Mouse (Mus musculus) lung, embryonic 16.5 days (tissue): ENCODE measurements around the gene Barhl2. TPM values are rescaled to one million over a fixed set of nuclear protein-coding genes. Genes with fewer than 3 reads are reported as not detected.

Experiments
- ATAC-seq: fragments of 200-750 bp; cut with Nextera tagmentation; 2 replicates; pipeline ENCODE4 v1.8.0; 2017; ENCODE audit warnings: low read depth, mild to moderate bottlenecking, moderate library complexity
- H3K27ac ChIP-seq: fragments of 300-500 bp; sonication (generic); 2 replicates; pipeline ENCODE4 v1.5.1; 2014; ENCODE audit warnings: mild to moderate bottlenecking, control low read depth, low read length
- H3K27me3 ChIP-seq: fragments of 300-500 bp; sonication (generic); 2 replicates; pipeline ENCODE4 v1.6.1; 2014; ENCODE audit warnings: low read depth, low read length, mixed read lengths; ENCODE audit not compliant: control insufficient read depth, insufficient read depth
- H3K36me3 ChIP-seq: fragments of 300-500 bp; sonication (generic); 2 replicates; pipeline ENCODE4 v1.6.1; 2014; ENCODE audit warnings: low read length; ENCODE audit not compliant: control insufficient read depth, insufficient read depth
- H3K4me1 ChIP-seq: fragments of 300-500 bp; sonication (generic); replicated peaks from 2 replicates; pipeline ENCODE4 v1.6.1; 2014; ENCODE audit warnings: low read length, mixed read lengths; ENCODE audit not compliant: control insufficient read depth, insufficient read depth
- H3K4me2 ChIP-seq: fragments of 300-500 bp; sonication (generic); 2 replicates; pipeline ENCODE4 v1.6.1; 2014; ENCODE audit warnings: low read depth, low read length, control low read depth
- H3K4me3 ChIP-seq: fragments of 300-500 bp; sonication (generic); 2 replicates; pipeline ENCODE4 v1.5.1; 2014; ENCODE audit warnings: mild to moderate bottlenecking, low read length, control low read depth
- H3K9ac ChIP-seq: fragments of 300-500 bp; sonication (generic); 2 replicates; pipeline ENCODE4 v1.6.1; 2014; ENCODE audit warnings: low read length, control low read depth
- H3K9me3 ChIP-seq: fragments of 300-500 bp; sonication (generic); 2 replicates; pipeline ENCODE4 v1.6.1; 2016; ENCODE audit warnings: low read length; ENCODE audit not compliant: control insufficient read depth
- WGBS: fragments of 180-500 bp; shearing (Covaris S2); extraction: QIAGEN DNeasy Blood & Tissue Kit; methylation state at CpG from one replicate; pipeline ENCODE4 v1.1.7; 2014; 5-methylcytosine and 5-hydroxymethylcytosine counted together
- polyA plus RNA-seq: library from polyadenylated mRNA; unstranded; fragments of >200 nt; fragmentation: Nextera tagmentation; extraction: Ambion mirVana; gene quantifications from 2 replicates; pipeline ENCODE4 v1.2.1, GENCODE M21; 2015

Barhl2 gene
- polyA plus RNA-seq, 1 experiment from 2014 or later, result not detected

GRCm38 (mm10) chr5:106450426-106451160 is 7.4 kb downstream of the Barhl2 start:
- Histone ChIP-seq H3K4me3 (no peak overlapping the region), H3K9me3 (no peaks in the 10 kb centered on the region), H3K4me1 (no peaks in the 10 kb centered on the region; the same call in 1 of the 2 replicates), H3K9ac (no peak overlapping the region), H3K27me3 (peaks cover 95% of the 10 kb centered on the region), H3K36me3 (no peaks in the 10 kb centered on the region), H3K4me2 (no peak overlapping the region), H3K27ac (no peak overlapping the region)
- 17% methylated on average over 5 of the region's 5 CpGs for WGBS
- no peak for ATAC-seq

- no peak for ATAC-seq
- no peak overlapping the region for H3K4me2 ChIP-seq
- H3K4me1 ChIP-seq, result no peaks in the 10 kb centered on the region; the same call in 1 of the 2 replicates
- peaks cover 93% of the 10 kb centered on the region for H3K27me3 ChIP-seq
- H3K27ac ChIP-seq, result no peak overlapping the region
- no peak overlapping the region for H3K9ac ChIP-seq
- H3K4me3 ChIP-seq, result no peak overlapping the region
- H3K9me3 ChIP-seq, result no peaks in the 10 kb centered on the region
- WGBS, result 11% methylated on average over 4 of the region's 4 CpGs
- no peaks in the 10 kb centered on the region for H3K36me3 ChIP-seq
These were observed 8.1 kb downstream of the Barhl2 start for GRCm38 (mm10) chr5:106449720-106450425.

GRCm38 (mm10) chr5:106448798-106449125 is 9.2 kb downstream of the Barhl2 start:
- Histone ChIP-seq H3K9ac (no peak overlapping the region), H3K27me3 (peaks cover 84% of the 10 kb centered on the region), H3K36me3 (no peaks in the 10 kb centered on the region), H3K27ac (no peak overlapping the region), H3K4me3 (no peak overlapping the region), H3K9me3 (no peaks in the 10 kb centered on the region), H3K4me2 (no peak overlapping the region), H3K4me1 (no peaks in the 10 kb centered on the region; the same call in 1 of the 2 replicates)
- no peak for ATAC-seq
- WGBS, result 0% methylated on average over 6 of the region's 6 CpGs

- no peak overlapping the region for H3K27ac ChIP-seq
- H3K36me3 ChIP-seq, result no peaks in the 10 kb centered on the region
- H3K4me2 ChIP-seq, result no peak overlapping the region
- no peak for ATAC-seq
- H3K9ac ChIP-seq, result no peak overlapping the region
- WGBS, result 4% methylated on average over 50 of the region's 50 CpGs
- H3K27me3 ChIP-seq, result peaks cover 79% of the 10 kb centered on the region
- no peaks in the 10 kb centered on the region; the same call in 1 of the 2 replicates for H3K4me1 ChIP-seq
- H3K9me3 ChIP-seq, result no peaks in the 10 kb centered on the region
- no peak overlapping the region for H3K4me3 ChIP-seq
These were observed 9.8 kb downstream of the Barhl2 start for GRCm38 (mm10) chr5:106447951-106448797.

GRCm38 (mm10) chr5:106447091-106447820 is 10.7 kb downstream of the Barhl2 start:
- Histone ChIP-seq H3K9me3 (no peaks in the 10 kb centered on the region), H3K4me1 (no peaks in the 10 kb centered on the region), H3K36me3 (no peaks in the 10 kb centered on the region), H3K4me3 (no peak overlapping the region), H3K27me3 (peaks cover 74% of the 10 kb centered on the region), H3K9ac (no peak overlapping the region), H3K27ac (no peak overlapping the region), H3K4me2 (no peak overlapping the region)
- WGBS, result 38% methylated on average over 14 of the region's 14 CpGs
- no peak for ATAC-seq

GRCm38 (mm10) chr5:106446593-106446992 is 11.4 kb downstream of the Barhl2 start:
- Histone ChIP-seq H3K4me3 (no peak overlapping the region), H3K27ac (no peak overlapping the region), H3K27me3 (peaks cover 68% of the 10 kb centered on the region), H3K9ac (no peak overlapping the region), H3K4me1 (no peaks in the 10 kb centered on the region), H3K4me2 (no peak overlapping the region), H3K9me3 (no peaks in the 10 kb centered on the region), H3K36me3 (no peaks in the 10 kb centered on the region)
- 4% methylated on average over 8 of the region's 8 CpGs for WGBS
- no peak for ATAC-seq

GRCm38 (mm10) chr5:106445681-106446080 is 12.3 kb downstream of the Barhl2 start:
- Histone ChIP-seq H3K9ac (no peak overlapping the region), H3K27me3 (peaks cover 59% of the 10 kb centered on the region), H3K4me2 (no peak overlapping the region), H3K4me3 (no peak overlapping the region), H3K9me3 (no peaks in the 10 kb centered on the region), H3K27ac (no peak overlapping the region), H3K36me3 (no peaks in the 10 kb centered on the region), H3K4me1 (no peaks in the 10 kb centered on the region)
- WGBS, result 76% methylated on average over 3 of the region's 3 CpGs
- no peak for ATAC-seq

GRCm38 (mm10) chr5:106438916-106439315 is 19.1 kb downstream of the Barhl2 start:
- H3K27ac ChIP-seq, result no peak overlapping the region
- WGBS, result 78% methylated on average over 7 of the region's 7 CpGs
- peaks cover 2% of the 10 kb centered on the region; the same call in 1 of the 2 replicates for H3K27me3 ChIP-seq
- no peak overlapping the region for H3K4me2 ChIP-seq
- ATAC-seq, result no peak
- H3K36me3 ChIP-seq, result no peaks in the 10 kb centered on the region
- no peak overlapping the region for H3K9ac ChIP-seq
- no peak overlapping the region for H3K4me3 ChIP-seq
- no peaks in the 10 kb centered on the region for H3K9me3 ChIP-seq
- no peaks in the 10 kb centered on the region for H3K4me1 ChIP-seq
